Mouse (Mus musculus) frontal cortex, postnatal 10 days (tissue): ENCODE measurements around the gene Cdh13.

Experiments
- DNase-seq, 2 experiments: peaks; one replicate each; pipeline ENCODE4 v3.0.0; 2022; ENCODE audit warnings: low spot score in 2 of 2, mixed read lengths in 1 of 2

The Cdh13 gene

GRCm38 (mm10) chr8:118796491-118796890 is 513.0 kb downstream of the Cdh13 start:
- DNase-seq: no peak

DNA sequence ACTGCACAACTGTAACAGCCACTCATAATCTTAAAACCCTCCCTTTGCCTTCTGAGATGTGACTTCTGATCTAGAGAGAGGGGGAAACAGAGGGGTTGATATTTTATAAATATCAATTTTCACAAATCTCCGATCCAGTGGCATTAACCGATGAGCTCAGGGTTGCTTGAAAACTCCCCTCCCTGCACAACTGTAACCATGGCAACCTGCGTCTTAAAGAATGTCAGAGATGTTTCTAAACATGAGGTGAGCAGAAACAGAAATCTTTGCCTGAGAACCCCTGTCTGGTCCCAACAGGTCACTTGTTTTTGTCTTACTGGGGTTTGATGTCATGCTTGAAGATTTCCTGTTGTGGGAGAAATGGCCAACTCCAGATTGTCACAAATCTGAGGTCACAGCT is 513.6 kb downstream of the Cdh13 start:
- no peak for DNase-seq

DNA sequence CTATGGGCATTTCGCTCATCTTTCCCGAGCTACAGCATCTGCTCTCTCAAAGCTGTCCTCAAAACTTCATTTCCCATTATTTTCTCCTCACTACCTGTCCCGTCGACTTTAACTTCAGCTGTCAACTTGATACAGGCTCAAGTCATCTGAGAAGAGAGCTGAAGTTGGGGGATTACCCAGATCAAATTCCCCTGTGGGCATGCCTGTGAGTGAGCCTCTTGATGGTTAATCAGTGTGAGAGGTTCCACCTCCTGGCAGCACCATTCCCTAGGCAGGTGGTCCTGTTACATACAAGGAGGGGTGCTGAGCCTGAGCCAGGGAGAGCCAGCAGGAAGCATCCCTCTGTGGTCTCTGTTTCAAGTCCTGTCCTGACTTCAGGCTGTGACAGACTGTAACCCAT is 519.6 kb downstream of the Cdh13 start:
- DNase-seq: no peak

DNA sequence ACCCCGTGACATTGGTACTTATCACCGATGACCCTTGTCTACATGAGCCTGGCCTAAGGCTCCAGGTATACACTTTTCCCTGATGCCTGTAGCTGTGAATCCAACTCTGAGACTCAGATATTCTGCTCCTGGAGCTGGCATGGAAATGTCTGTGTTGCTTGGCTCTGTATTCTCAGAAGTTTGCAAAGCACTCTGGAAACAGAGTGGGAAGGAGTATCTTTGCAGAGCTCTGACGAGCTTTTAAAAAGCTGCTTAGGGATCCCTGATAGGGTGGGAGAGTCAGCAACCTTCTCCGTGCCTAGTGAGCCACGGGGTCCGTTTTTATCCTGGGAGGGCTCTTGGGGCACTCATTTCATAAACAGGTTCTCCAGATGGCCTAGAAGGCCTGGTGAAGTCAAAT is 526.1 kb downstream of the Cdh13 start:
- no peak for DNase-seq

DNA sequence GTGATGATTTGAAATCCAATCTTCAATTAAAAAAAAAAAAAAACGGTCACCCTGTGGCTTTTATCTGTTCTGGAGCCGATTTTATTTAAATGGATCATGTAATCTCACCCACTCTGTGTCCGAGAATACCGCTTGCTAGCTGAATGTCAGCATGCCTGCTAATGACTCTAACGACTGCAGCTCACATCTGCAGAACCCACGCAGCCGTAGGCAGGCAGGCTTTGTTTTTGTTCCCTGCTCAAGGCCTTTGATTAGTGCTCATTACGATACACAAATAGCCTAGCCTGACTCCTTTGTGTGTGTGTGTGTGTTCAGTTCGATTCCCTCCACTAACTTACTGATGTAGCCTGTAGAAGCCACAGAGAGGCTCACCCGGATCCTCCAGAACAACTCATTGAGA is 531.5 kb downstream of the Cdh13 start:
- no peak for DNase-seq

GRCm38 (mm10) chr8:118826761-118827160 is 543.2 kb downstream of the Cdh13 start:
- no peak for DNase-seq

- no peak for DNase-seq
These were observed 544.2 kb downstream of the Cdh13 start for GRCm38 (mm10) chr8:118827726-118828125.

DNA sequence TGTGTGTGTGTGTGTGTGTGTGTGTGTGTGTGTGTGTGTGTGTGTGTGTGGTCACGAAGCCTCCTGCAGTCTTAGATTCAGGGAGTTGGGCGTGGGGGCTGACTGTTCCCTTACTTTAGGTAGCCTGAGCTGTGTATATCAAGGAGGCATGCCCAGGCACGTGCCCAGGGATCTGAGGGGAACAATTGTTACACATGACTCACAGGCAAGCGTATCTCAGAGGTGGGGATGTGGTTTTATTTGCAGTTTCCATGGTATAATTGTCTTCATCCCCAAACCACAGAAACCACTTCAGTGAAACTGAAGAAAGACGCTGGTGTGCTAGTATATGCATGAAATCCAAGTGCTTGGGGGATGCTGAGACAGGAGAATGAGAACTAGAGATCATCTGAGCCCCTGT is 546.8 kb downstream of the Cdh13 start:
- no peak for DNase-seq

- no peak for DNase-seq
These were observed 547.5 kb downstream of the Cdh13 start for GRCm38 (mm10) chr8:118831026-118831425.

DNA sequence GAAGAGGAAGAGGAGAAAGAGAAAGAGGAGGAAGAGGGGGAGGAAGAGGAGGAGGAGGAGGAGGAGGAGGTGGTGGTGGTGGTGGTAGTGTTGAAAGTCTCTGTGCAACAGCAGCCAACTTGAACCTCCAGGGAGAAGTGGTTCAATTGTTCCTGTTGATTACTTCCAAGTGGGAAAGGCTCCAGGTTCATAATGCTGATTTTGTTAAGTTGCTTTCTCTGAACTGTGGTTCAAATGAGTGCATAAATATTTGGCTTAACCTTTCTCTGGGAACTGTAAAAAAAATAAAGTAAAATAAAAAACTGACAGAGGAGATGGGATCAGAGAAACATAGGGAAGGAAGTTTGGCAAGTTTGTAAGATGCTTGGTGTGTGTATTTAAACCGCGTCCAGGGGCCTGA is 555.3 kb downstream of the Cdh13 start:
- no peak for DNase-seq

DNA sequence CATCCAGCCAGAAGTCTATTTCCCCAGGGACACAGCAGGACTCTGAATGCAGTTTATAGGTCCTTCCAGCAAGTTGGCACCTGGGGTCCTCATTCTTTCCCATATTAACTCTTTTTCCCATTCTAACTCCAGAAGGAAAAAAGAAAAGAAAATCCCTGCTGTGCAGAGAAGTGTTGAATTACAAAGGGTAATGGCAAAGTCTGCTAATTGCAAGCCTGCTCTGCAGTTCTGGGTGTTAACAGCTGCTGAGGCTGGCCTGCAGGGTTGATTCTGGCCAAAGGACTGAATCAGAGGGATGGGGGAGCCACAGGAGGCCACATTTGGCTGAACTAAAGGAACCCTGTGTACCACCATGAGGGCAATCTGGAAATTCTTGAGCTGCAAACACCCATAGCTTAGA is 562.2 kb downstream of the Cdh13 start:
- no peak for DNase-seq

DNA sequence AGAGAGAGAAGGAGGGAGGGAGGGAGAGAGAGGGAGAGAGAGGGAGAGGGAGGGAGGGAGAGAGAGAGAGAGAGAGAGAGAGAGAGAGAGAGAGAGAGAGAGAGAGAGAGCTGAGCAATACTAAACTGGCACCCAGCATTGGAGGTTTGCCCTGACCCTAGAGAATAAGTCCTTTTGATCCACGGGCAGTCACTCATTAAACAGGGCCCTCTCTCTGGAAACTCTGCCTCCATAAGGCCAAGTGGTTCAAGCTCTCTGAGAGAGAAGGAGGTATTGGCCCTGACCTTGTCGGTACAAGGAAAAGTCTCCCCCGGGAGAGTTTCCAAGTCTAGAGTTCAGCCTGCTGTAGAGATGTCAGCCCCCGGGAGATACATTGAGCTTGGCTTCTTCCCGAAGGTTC is 564.5 kb downstream of the Cdh13 start:
- no peak for DNase-seq

DNA sequence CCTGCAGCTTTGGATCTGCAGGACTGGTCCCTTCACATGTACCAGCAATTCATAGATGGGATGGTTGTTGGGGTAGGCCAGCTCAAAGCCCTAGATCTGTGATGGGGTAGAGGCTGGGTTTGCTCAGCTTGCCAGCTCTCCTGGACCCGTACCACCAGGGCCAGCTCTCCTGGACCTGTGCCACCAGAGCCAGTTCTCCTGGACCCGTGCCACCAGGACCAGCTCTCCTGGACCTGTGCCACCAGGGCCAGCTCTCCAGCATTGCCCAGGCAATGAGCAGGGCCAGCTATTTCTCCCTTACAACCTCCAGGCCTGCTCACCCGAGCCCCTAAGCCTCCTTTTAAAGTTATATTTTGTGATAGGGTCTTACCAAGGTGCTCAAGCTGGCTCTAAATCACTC is 566.0 kb downstream of the Cdh13 start:
- peak; percentile 18 to 46 for DNase-seq

DNA sequence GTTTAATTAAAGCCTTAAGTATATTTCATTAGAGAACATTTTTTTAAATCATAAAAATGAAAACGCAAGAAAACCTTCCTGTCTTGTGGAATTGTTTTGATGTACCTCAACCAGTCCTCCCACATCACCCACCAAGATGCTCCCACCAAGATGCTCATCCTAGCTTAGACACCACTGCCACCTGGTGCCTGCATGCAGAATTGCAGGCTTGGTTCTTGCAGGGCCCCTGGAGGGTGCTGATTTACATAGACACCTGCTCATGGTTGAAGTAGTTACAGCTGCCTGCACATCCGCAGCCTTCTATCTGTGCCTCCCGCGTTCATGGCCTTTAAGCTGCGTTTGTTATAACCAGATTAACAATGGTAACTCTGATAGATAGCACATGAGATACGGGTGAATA is 566.8 kb downstream of the Cdh13 start:
- DNase-seq: peak; percentile 48 to 73

DNA sequence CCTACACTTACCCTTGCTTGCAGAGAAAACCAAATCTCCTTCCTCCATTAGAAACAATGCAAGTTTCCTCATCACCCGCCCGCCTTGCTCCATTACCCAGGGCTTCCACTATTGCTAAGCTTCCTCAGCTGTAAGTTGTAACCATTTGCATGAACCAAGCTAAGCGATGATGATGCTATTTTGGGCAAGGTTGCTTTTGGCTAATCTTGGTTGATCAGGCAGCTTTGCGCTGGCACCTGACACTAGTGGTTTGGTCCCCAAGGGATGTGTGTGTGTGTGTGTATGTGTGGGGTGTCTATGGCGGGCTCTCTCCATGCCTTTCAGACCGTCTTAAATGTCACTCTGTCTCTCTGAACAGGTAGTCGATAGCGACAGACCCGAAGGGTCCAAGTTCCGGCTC is 567.8 kb downstream of the Cdh13 start:
- DNase-seq: no peak

- no peak for DNase-seq
These were observed 569.3 kb downstream of the Cdh13 start for GRCm38 (mm10) chr8:118852861-118853260.

DNA sequence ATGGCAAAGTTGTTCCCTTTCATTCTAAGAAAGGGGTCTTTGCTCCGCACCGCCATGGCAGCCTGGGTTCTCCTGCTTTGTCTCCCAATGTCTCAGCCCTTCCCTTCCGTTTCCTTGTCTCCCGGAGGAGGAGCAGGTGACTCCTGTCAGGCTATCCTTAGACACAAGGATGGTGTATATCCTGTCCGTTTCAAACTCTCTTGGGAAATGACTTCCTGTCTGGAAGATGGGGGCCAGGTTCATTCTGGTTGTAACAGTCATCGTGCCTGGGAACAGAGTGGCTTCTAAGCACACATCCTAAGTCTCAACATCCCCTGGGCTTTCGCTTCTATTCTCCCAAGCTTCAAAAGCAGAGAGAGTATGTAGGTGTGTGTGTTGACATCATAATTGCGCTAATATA is 571.1 kb downstream of the Cdh13 start:
- no peak for DNase-seq

DNA sequence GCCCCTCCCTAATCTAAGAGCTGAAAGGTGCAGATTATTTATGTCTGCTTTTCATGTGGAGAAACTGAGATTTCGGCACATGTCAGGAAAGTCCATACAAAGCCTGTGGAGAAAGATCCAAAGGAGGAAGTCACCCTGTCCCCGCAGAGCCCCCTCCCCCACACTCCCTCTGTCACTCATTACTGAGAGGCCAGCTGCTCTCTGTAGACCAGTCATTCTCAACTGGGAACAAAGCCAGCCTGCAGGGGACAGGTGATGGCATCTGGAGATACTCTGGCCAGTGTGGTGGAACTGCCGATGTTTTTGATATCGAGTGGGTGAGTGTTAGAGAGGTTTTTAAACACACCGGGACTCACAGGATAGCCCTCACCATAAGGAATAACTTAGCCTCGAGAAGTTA is 582.8 kb downstream of the Cdh13 start:
- DNase-seq: no peak

GRCm38 (mm10) chr8:118870711-118871110 is 587.2 kb downstream of the Cdh13 start:
- DNase-seq: no peak

- DNase-seq: peak in 1 of 2 experiments; percentile 16
These were observed 596.6 kb downstream of the Cdh13 start for GRCm38 (mm10) chr8:118879939-118880825.

DNA sequence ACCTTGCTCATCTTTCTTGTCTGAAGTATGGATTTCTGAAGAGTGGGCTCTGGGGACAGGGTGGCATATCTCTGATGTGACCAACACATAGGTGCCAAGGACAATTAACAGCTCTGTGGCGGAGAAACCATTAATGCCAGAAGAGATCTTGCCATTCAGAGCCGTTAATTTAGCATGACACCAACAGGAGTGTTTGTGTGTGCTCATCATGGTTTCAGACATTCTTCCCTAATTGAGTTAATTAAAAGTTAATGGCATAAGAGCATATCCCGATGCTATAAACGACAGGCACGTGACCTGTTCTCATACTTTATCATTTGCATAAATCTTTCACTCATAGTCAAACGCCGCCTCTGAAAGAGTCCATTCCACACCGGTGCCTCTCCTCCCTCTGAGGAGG is 600.8 kb downstream of the Cdh13 start:
- no peak for DNase-seq

DNA sequence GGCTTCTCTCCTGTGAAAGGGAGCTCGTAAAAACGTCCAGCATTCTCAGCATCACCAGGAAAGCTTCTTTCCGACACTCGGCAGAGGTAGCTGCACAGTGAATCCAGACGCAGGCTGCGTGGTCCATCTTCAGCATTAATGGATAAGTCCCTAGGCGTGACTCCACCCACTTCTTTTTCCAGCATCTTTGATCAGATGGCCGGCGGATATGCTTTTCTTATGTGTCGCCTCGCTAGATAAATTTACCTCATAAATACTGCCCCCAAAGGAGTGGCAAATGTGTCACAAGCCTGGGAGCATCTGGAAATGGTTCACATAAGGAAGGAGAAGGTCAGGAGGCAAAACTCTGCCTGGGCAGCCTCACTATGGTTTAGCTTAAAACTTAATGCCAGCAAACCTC is 601.5 kb downstream of the Cdh13 start:
- DNase-seq: no peak

- DNase-seq: no peak
These were observed 618.9 kb downstream of the Cdh13 start for GRCm38 (mm10) chr8:118902402-118902801.

- no peak for DNase-seq
These were observed 633.0 kb downstream of the Cdh13 start for GRCm38 (mm10) chr8:118916513-118916912.
